Mouse (Mus musculus) embryonic facial prominence, embryonic 15.5 days (tissue): Measurements from ENCODE around the gene Fxyd2. TPM values are rescaled to one million over a fixed set of nuclear protein-coding genes. Genes with fewer than 3 reads are reported as not detected.
A peak's percentile ranks its signal among the peaks of the same experiment; 100 is the strongest.

Source experiments
- ATAC-seq: fragments of 200-750 bp; cut with Nextera tagmentation; 2 replicates; pipeline ENCODE4 v1.8.0; 2017; ENCODE audit warnings: low read depth, moderate TSS enrichment; ENCODE audit not compliant: insufficient number of reproducible peaks, low FRiP score, low TSS enrichment
- H3K27ac ChIP-seq: fragments of 300-500 bp; sonication (generic); replicated peaks from 2 replicates; pipeline ENCODE4 v1.5.1; 2015; ENCODE audit warnings: mild to moderate bottlenecking, inconsistent platforms
- H3K27me3 ChIP-seq: fragments of 300-500 bp; sonication (generic); 2 replicates; pipeline ENCODE4 v1.6.1; 2015; ENCODE audit warnings: inconsistent platforms
- H3K36me3 ChIP-seq: fragments of 300-500 bp; sonication (generic); 2 replicates; pipeline ENCODE4 v1.6.1; 2015; ENCODE audit warnings: mild to moderate bottlenecking, inconsistent platforms
- H3K4me1 ChIP-seq: fragments of 300-500 bp; sonication (generic); 2 replicates; pipeline ENCODE4 v1.6.1; 2015; ENCODE audit warnings: inconsistent platforms
- H3K4me2 ChIP-seq: fragments of 300-500 bp; sonication (generic); replicated peaks from 2 replicates; pipeline ENCODE4 v1.6.1; 2015; ENCODE audit warnings: mild to moderate bottlenecking, inconsistent platforms
- H3K4me3 ChIP-seq: fragments of 300-500 bp; sonication (generic); replicated peaks from 2 replicates; pipeline ENCODE4 v1.5.1; 2015; ENCODE audit warnings: mild to moderate bottlenecking, inconsistent platforms
- H3K9ac ChIP-seq: fragments of 300-500 bp; sonication (generic); 2 replicates; pipeline ENCODE4 v1.6.1; 2015; ENCODE audit warnings: inconsistent platforms
- H3K9me3 ChIP-seq: fragments of 300-500 bp; sonication (generic); replicated peaks from 2 replicates; pipeline ENCODE4 v1.6.1; 2016; ENCODE audit warnings: inconsistent platforms
- WGBS: fragments of 180-500 bp; shearing (Covaris S2); methylation state at CpG from one replicate; pipeline ENCODE4 v1.1.7; 2015; 5-methylcytosine and 5-hydroxymethylcytosine counted together
- polyA plus RNA-seq: library from polyadenylated mRNA; unstranded; fragments of >200 nt; fragmentation: Nextera tagmentation; extraction: Ambion mirVana; gene quantifications from 2 replicates; pipeline ENCODE4 v1.2.1, GENCODE M21; 2015

Fxyd2 gene
- polyA plus RNA-seq, 1 experiment from 2014 or later, result 6.8 TPM

DNA sequence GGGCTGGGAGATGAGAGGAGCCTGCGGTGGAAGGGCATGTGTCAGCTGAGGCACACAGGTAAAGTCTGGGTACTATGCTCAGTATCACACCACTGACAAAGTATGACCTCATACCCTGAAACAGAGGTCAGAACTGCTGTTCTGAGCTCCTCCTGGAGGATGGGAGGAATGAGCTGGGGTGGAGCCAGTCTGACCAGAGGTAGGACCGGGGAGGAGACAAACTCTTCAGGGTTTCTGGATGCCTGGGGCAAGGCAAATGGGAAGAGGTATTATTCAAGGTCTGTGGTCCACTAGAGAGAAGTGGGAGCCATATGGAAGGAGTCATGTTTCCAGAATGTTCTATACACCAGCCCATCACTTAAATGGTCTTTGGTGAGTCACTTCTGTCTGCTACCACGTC lies 11.6 kb downstream of the Fxyd2 start:
- no peak overlapping the region for H3K9ac ChIP-seq
- no peaks in the 10 kb centered on the region; the same call in 1 of the 2 replicates for H3K27me3 ChIP-seq
- no peaks in the 10 kb centered on the region for H3K36me3 ChIP-seq
- H3K4me2 ChIP-seq, result no peak overlapping the region
- WGBS, result 71% methylated on average over 3 of the region's 3 CpGs
- H3K4me1 ChIP-seq, result peaks cover 17% of the 10 kb centered on the region
- H3K9me3 ChIP-seq, result no peaks in the 10 kb centered on the region
- no peak overlapping the region for H3K27ac ChIP-seq
- ATAC-seq, result no peak
- no peak overlapping the region for H3K4me3 ChIP-seq

DNA sequence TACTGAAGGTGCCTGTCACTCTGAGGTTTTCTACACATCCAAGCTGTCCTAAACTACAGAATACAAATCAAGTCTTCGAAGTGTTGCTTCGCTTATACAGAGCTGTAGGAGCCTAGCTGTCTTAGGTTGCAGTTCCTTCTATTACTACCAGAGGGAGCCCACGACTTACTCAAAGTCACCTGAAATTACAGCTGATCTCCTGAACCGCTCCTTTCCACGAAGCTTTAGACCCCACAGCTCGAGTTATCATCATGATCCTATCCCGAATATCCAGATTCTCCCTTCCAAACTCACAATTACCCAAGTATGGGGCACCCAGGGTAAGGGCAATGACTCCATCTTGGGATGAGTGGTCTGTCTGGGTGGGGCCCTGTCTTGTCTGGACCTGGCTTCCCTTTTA lies 12.3 kb downstream of the Fxyd2 start:
- no peak overlapping the region for H3K9ac ChIP-seq
- no peak for ATAC-seq
- H3K4me1 ChIP-seq, result peaks cover 17% of the 10 kb centered on the region
- H3K4me3 ChIP-seq, result peak overlapping the region; percentile 22; the same call in 1 of the 2 replicates
- no peaks in the 10 kb centered on the region for H3K36me3 ChIP-seq
- WGBS, result 14% methylated on average over 7 of the region's 7 CpGs
- H3K4me2 ChIP-seq, result peak overlapping the region; percentile 53
- no peaks in the 10 kb centered on the region for H3K9me3 ChIP-seq
- no peak overlapping the region for H3K27ac ChIP-seq
- H3K27me3 ChIP-seq, result no peaks in the 10 kb centered on the region; the same call in 1 of the 2 replicates

DNA sequence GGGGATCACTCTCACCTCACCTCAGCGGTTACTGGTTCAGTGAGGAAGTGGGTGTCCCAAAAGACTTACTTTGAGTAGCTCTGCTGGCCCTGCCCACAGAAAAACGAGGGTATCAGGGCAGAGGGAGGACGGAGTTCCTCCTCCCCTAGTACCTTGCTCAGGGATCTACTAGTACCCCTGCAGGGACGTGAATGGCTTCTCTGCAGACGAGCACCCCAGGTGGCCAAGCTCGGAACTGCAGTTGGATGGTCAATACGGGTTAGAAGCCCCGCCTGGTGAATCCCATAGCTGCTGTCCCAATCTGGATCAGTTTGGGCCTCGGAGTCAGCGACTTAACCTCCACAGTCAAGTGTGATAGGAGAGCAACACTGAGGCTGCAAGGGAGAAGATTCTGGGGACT lies 12.8 kb downstream of the Fxyd2 start:
- peak overlapping the region; percentile 22; the same call in 1 of the 2 replicates for H3K4me3 ChIP-seq
- H3K36me3 ChIP-seq, result no peaks in the 10 kb centered on the region
- no peak overlapping the region for H3K9ac ChIP-seq
- no peaks in the 10 kb centered on the region for H3K9me3 ChIP-seq
- H3K27ac ChIP-seq, result no peak overlapping the region
- ATAC-seq, result 0 out of 2 replicates have a peak, but pooled peaks have one; percentile 31
- peaks cover 17% of the 10 kb centered on the region for H3K4me1 ChIP-seq
- H3K4me2 ChIP-seq, result peak overlapping the region; percentile 53
- H3K27me3 ChIP-seq, result no peaks in the 10 kb centered on the region; the same call in 1 of the 2 replicates
- WGBS, result 4% methylated on average over 10 of the region's 10 CpGs

DNA sequence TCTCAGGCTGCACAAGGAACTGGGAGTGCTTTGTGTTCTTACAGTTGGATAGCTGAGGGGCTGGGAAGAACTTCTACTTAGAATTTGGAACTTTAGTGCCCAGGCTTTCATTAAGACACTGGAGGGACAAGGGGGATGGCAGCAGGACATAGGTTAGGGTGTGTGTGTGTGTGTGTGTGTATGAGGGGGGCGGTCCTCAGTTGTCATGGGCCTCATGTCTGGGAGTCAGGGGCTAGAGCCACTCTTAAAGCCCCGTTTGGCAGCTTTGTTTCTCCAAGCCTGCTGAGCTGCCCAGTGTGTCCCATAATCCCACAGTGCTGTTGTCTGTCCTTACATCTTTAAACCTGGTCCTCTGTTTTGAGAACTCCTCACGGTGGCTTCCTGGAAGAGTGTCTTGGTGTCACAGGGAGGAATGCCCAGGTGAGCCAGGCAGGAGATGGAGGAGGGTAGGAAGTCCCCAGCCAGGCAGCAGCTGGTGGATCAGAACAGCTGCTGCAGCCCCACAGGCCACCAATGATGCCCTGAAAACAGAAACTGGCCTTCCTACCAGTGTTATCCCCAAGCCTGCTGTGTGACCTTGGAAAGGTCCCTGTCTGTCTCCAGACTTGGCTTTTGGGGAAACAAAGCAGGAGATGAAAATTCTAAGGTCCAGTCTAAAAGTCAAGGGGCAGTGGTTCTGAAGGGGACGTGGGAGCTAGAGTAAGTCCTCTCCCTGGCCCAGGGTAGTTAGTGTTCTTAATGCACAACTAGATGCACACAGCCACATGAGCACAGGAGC lies 13.4 kb downstream of the Fxyd2 start:
- Histone ChIP-seq H3K27ac (no peak overlapping the region), H3K4me1 (peaks cover 14% of the 10 kb centered on the region), H3K36me3 (no peaks in the 10 kb centered on the region), H3K4me3 (no peak overlapping the region), H3K27me3 (no peaks in the 10 kb centered on the region; the same call in 1 of the 2 replicates), H3K4me2 (no peak overlapping the region), H3K9me3 (no peaks in the 10 kb centered on the region), H3K9ac (no peak overlapping the region)
- WGBS, result 84% methylated on average over 4 of the region's 4 CpGs
- no peak for ATAC-seq

- Histone ChIP-seq H3K27ac (no peak overlapping the region), H3K4me3 (no peak overlapping the region), H3K9ac (no peak overlapping the region), H3K4me1 (peaks cover 7% of the 10 kb centered on the region; the same call in 1 of the 2 replicates), H3K9me3 (no peaks in the 10 kb centered on the region), H3K4me2 (no peak overlapping the region), H3K27me3 (no peaks in the 10 kb centered on the region; the same call in 1 of the 2 replicates), H3K36me3 (no peaks in the 10 kb centered on the region)
- no peak for ATAC-seq
- WGBS, result 54% methylated on average over 5 of the region's 5 CpGs
These were observed 14.1 kb downstream of the Fxyd2 start for GRCm38 (mm10) chr9:45413478-45414140.

DNA sequence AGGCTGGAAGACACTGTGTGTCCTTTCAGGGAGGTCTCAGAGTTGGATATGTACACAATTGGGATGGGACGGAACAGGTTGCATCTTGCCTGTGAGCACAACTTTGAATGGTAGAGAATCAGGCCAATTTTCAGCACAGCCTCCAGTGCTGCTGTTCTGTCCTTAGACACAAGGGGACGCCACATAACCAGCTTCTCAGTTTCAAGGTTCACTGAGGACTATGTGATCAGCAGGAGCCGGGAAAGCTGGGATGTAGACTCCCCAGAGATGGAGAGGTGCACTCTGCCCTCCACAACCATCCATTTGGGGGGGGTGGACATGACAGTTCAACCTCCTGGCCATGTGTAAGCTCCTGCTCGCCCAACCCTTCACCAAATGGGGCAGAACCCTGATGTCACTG lies 16.4 kb downstream of the Fxyd2 start:
- peaks cover 7% of the 10 kb centered on the region; the same call in 1 of the 2 replicates for H3K4me1 ChIP-seq
- H3K4me3 ChIP-seq, result no peak overlapping the region
- H3K4me2 ChIP-seq, result no peak overlapping the region
- no peaks in the 10 kb centered on the region for H3K27me3 ChIP-seq
- WGBS, result 48% methylated on average over 4 of the region's 4 CpGs
- H3K36me3 ChIP-seq, result no peaks in the 10 kb centered on the region
- no peak overlapping the region for H3K27ac ChIP-seq
- H3K9ac ChIP-seq, result no peak overlapping the region
- no peaks in the 10 kb centered on the region for H3K9me3 ChIP-seq
- ATAC-seq, result no peak

- Histone ChIP-seq H3K9ac (no peak overlapping the region), H3K4me3 (no peak overlapping the region), H3K4me1 (peaks cover 3% of the 10 kb centered on the region; the same call in 1 of the 2 replicates), H3K27me3 (no peaks in the 10 kb centered on the region), H3K9me3 (no peaks in the 10 kb centered on the region), H3K36me3 (no peaks in the 10 kb centered on the region), H3K27ac (no peak overlapping the region), H3K4me2 (0 out of 2 replicates have a peak overlapping the region, but pooled peaks have one; percentile 2)
- WGBS, result 19% methylated on average over 8 of the region's 8 CpGs
- ATAC-seq, result no peak; the same call in 1 of the 2 replicates
These were observed 17.8 kb downstream of the Fxyd2 start for GRCm38 (mm10) chr9:45417245-45417644.

DNA sequence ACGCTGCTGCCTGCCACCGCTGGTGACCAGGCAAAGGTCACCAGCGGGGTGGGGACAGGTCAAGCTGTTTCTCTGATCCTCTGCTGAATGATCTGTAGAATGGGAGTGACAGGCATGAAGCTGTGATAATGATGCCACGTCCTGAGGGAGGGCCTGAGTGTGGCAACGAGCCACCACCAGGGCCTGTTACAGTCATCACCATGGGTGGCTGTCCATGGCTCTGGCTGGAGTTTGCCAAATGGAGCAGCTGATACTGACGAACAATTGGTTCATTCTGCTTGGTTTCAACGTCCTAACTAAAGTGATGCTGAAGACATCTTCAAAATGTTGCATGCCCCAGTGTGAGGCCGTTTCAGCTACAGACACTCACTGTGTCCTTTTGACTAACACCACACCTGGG lies 18.8 kb downstream of the Fxyd2 start:
- no peaks in the 10 kb centered on the region for H3K4me1 ChIP-seq
- H3K27me3 ChIP-seq, result no peaks in the 10 kb centered on the region
- no peaks in the 10 kb centered on the region for H3K9me3 ChIP-seq
- ATAC-seq, result no peak
- H3K9ac ChIP-seq, result no peak overlapping the region
- H3K27ac ChIP-seq, result no peak overlapping the region
- H3K36me3 ChIP-seq, result no peaks in the 10 kb centered on the region
- 63% methylated on average over 8 of the region's 8 CpGs for WGBS
- H3K4me3 ChIP-seq, result no peak overlapping the region
- H3K4me2 ChIP-seq, result no peak overlapping the region

- no peaks in the 10 kb centered on the region for H3K27me3 ChIP-seq
- no peak overlapping the region for H3K4me2 ChIP-seq
- no peak overlapping the region for H3K27ac ChIP-seq
- no peaks in the 10 kb centered on the region for H3K36me3 ChIP-seq
- H3K4me1 ChIP-seq, result no peaks in the 10 kb centered on the region
- no peaks in the 10 kb centered on the region for H3K9me3 ChIP-seq
- WGBS, result 59% methylated on average over 8 of the region's 8 CpGs
- ATAC-seq, result no peak
- no peak overlapping the region for H3K4me3 ChIP-seq
- H3K9ac ChIP-seq, result no peak overlapping the region
These were observed 21.7 kb downstream of the Fxyd2 start for GRCm38 (mm10) chr9:45421209-45421608.

DNA sequence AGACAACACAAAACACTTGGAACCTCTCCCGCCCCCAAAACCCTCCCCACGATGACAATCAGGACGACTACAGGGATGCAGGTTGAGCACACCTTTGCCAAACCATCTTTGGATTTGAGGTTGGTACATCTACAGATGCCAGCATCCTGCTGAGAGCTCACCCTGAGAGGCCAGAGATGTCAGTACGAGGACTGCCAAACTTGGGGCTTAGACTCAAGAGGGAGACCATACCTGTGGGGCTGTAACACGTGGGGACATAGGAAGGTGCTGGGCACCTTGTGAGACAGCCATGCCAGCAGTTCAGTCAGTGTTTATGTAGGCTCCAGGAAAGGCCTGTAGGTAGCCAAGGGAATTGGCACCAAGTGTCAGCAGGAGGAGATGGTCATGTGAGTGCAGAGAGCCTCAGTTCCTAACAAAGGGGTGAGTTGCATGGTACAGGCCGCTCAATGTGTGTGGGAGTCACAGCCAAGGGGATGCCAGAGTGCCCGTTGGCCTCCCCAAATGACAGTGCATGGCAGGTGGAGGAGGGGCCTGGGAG lies 23.4 kb downstream of the Fxyd2 start:
- no peak overlapping the region for H3K27ac ChIP-seq
- ATAC-seq, result no peak
- no peak overlapping the region for H3K4me3 ChIP-seq
- no peaks in the 10 kb centered on the region for H3K9me3 ChIP-seq
- no peak overlapping the region for H3K4me2 ChIP-seq
- H3K36me3 ChIP-seq, result no peaks in the 10 kb centered on the region
- no peak overlapping the region for H3K9ac ChIP-seq
- H3K4me1 ChIP-seq, result no peaks in the 10 kb centered on the region
- WGBS, result 72% methylated on average over 7 of the region's 7 CpGs
- peaks cover 8% of the 10 kb centered on the region; the same call in 1 of the 2 replicates for H3K27me3 ChIP-seq

GRCm38 (mm10) chr9:45426456-45426855 lies 27.0 kb downstream of the Fxyd2 start, which contains the start of gene Dscaml1:
Dscaml1 (plus strand) TSS chr9:45426628.
- Histone ChIP-seq H3K4me1 (peaks cover 17% of the 10 kb centered on the region), H3K4me2 (no peak within 1 kb of the TSS), H3K9me3 (no peaks in the 10 kb centered on the region), H3K9ac (no peak within 1 kb of the TSS), H3K27me3 (peaks cover 37% of the 10 kb centered on the region), H3K4me3 (no peak within 1 kb of the TSS), H3K36me3 (no peaks in the 10 kb centered on the region), H3K27ac (no peak within 1 kb of the TSS)
- ATAC-seq, result no peak
- WGBS, result 81% methylated on average over 4 of the region's 4 CpGs
